In genomic region chr13:23582219-23583056, GRCm38 (mm10) we compare ENCODE assay signal across 8 mouse cellular contexts. TPM values are rescaled to one million over a fixed set of nuclear protein-coding genes. Genes with fewer than 3 reads are reported as not detected.
DNase-seq lines count a peak whose midpoint lies in the region; ATAC-seq and TF ChIP-seq lines count a peak whose summit lies in the region.

No protein-coding gene starts in this region.

- H3K4me3 ChIP-seq in lung, embryonic 16.5 days (ENCODE audit: low read length) = peak overlapping the region; percentile 65
- peak overlapping the region; percentile 24 for H3K4me3 ChIP-seq in myocyte

- H3K79me2 ChIP-seq in myocyte (ENCODE audit: control insufficient read depth, insufficient read depth) = no peaks in the 10 kb centered on the region

- 6% methylated on average over 6 of the region's 6 CpGs for WGBS in lung, embryonic 16.5 days

- H3K27ac ChIP-seq in lung, embryonic 16.5 days (ENCODE audit: low read length) = peak overlapping the region; percentile 94

- H3K4me1 ChIP-seq in lung, embryonic 16.5 days (replicated peaks; ENCODE audit: control insufficient read depth, insufficient read depth, low read length) = peaks cover 26% of the 10 kb centered on the region

- no peaks in the 10 kb centered on the region for H3K9me3 ChIP-seq in lung, embryonic 16.5 days (ENCODE audit: control insufficient read depth, low read length)

- no peaks in the 10 kb centered on the region for H3K27me3 ChIP-seq in lung, embryonic 16.5 days (ENCODE audit: control insufficient read depth, insufficient read depth, low read depth, low read length)
- H3K27me3 ChIP-seq in myocyte (ENCODE audit: control insufficient read depth, insufficient read depth, insufficient read length) = no peaks in the 10 kb centered on the region

- no peak for ATAC-seq in lung, embryonic 16.5 days (ENCODE audit: low read depth)
- ATAC-seq in inflammation-experienced regulatory T-cells, adult 6 months = no peak

- TF ChIP-seq POLR2A in myocyte (IDR thresholded peaks at IDR 0.05; ENCODE audit: insufficient read length, low read depth) = no peak

- no peak overlapping the region for H3ac ChIP-seq in myocyte (ENCODE audit: control insufficient read depth, insufficient read length)

- H3K9ac ChIP-seq in lung, embryonic 16.5 days (ENCODE audit: low read length) = peak overlapping the region; percentile 77

- H3K4me2 ChIP-seq in lung, embryonic 16.5 days (ENCODE audit: low read depth, low read length) = peak overlapping the region; percentile 86
- H3K4me2 ChIP-seq in myocyte (ENCODE audit: low read depth) = peak overlapping the region; percentile 96

- no peaks in the 10 kb centered on the region for H3K36me3 ChIP-seq in lung, embryonic 16.5 days (ENCODE audit: control insufficient read depth, insufficient read depth, low read length)
- H3K36me3 ChIP-seq in myocyte (ENCODE audit: control insufficient read depth, insufficient read depth) = no peaks in the 10 kb centered on the region

- no peak for DNase-seq in lung, postnatal 14 days
- peak; percentile 46 for DNase-seq in embryo, embryonic 11 days
- DNase-seq in induced T-regulatory cell, adult 2 months (ENCODE audit: low read depth) = peak; percentile 29
- no peak for DNase-seq in ovary, postnatal 14 days (ENCODE audit: low spot score)
- DNase-seq in right cerebral cortex, postnatal 4 days = no peak

TF ChIP-seq in myocyte, 11 proteins besides CTCF, POLR2A, EP300 and RAD21:
- TF ChIP-seq SRF (IDR thresholded peaks at IDR 0.05; ENCODE audit: control insufficient read depth, insufficient read length, low read depth) = no peak
- TF ChIP-seq POLR2AphosphoS2 (IDR thresholded peaks at IDR 0.05; ENCODE audit: insufficient read length, low read depth) = no peak
- TF ChIP-seq USF1 (IDR thresholded peaks at IDR 0.05; ENCODE audit: low read depth) = no peak
TF ChIP-seq in myocyte: peak in this region for 0.

RNA-seq across cellular contexts. Expression of gene Hist1h4d, which starts 1.0 kb away (rescaled TPM):
- polyA plus RNA-seq in lung, embryonic 16.5 days (2015; fragmentation: Nextera tagmentation; extraction: Ambion mirVana) = 130 and 135 TPM in 2 replicates
- 1.8 TPM for polyA plus RNA-seq in myocyte (2012; fragmentation: generic; extraction: Trizol)
- 10 to 100 TPM; 20.7 to 55.4 (median 27.7) TPM for polyA plus RNA-seq in inflammation-experienced regulatory T-cells, adult 6 months (2017; shearing (Covaris generic))

RNA-seq across cellular contexts. Expression of gene Hist1h3d, which starts 6.9 kb away (rescaled TPM):
- polyA plus RNA-seq in lung, embryonic 16.5 days (2015; fragmentation: Nextera tagmentation; extraction: Ambion mirVana) = 7.4 and 9.5 TPM in 2 replicates
- polyA plus RNA-seq in myocyte (2012; fragmentation: generic; extraction: Trizol) = 2.5 TPM
- 1 to 10 TPM in 1 of 3 experiments, under 1 TPM in 1, not detected in 1; 0.56 to 1.3 TPM for polyA plus RNA-seq in inflammation-experienced regulatory T-cells, adult 6 months (2017; shearing (Covaris generic))

RNA-seq across cellular contexts. Expression of gene Hist1h2ad, which starts 8.3 kb away (rescaled TPM):
- 2.9 and 3.4 TPM in 2 replicates for polyA plus RNA-seq in lung, embryonic 16.5 days (2015; fragmentation: Nextera tagmentation; extraction: Ambion mirVana)
- polyA plus RNA-seq in myocyte (2012; fragmentation: generic; extraction: Trizol) = 1.6 TPM
- polyA plus RNA-seq in inflammation-experienced regulatory T-cells, adult 6 months (2017; shearing (Covaris generic)) = under 1 TPM in 1 of 3 experiments, not detected in 2; 0.99 TPM

RNA-seq across cellular contexts. Expression of gene Hist1h2bf, which starts 8.4 kb away (rescaled TPM):
- polyA plus RNA-seq in lung, embryonic 16.5 days (2015; fragmentation: Nextera tagmentation; extraction: Ambion mirVana) = 4.8 and 6.8 TPM in 2 replicates
- polyA plus RNA-seq in myocyte (2012; fragmentation: generic; extraction: Trizol) = 2.1 TPM
- polyA plus RNA-seq in inflammation-experienced regulatory T-cells, adult 6 months (2017; shearing (Covaris generic)) = not detected

RNA-seq across cellular contexts. Expression of gene Hist1h2bg, which starts 11.2 kb away (rescaled TPM):
- 13.6 and 15.8 TPM in 2 replicates for polyA plus RNA-seq in lung, embryonic 16.5 days (2015; fragmentation: Nextera tagmentation; extraction: Ambion mirVana)
- polyA plus RNA-seq in myocyte (2012; fragmentation: generic; extraction: Trizol) = 7.8 TPM
- 10 to 100 TPM in 1 of 3 experiments, 1 to 10 TPM in 2; 2.4 to 13.2 (median 9.8) TPM for polyA plus RNA-seq in inflammation-experienced regulatory T-cells, adult 6 months (2017; shearing (Covaris generic))

Comparison
In these comparisons a context has a peak if more than half of its experiments do, and no peak if none do; other contexts are left out.
1. DNase-seq: peak in embryo, embryonic 11 days (single experiment) and induced T-regulatory cell, adult 2 months (single experiment); none in lung, postnatal 14 days (single experiment), ovary, postnatal 14 days (single experiment) and right cerebral cortex, postnatal 4 days (single experiment).